Comparison of ENCODE assay signal across 13 mouse cellular contexts in genomic region chr6:107931174-107931557, GRCm38 (mm10).
"Had no signal": no experiment of that assay in that cellular context is flagged by ENCODE, and none has a peak within 500 bp of the region (broad histone marks: within the 10 kb centered on the region; RNA-seq: fewer than 3 reads in every experiment).

No protein-coding gene starts in this region.

- H3K4me3 ChIP-seq: limb, embryonic 10.5 days; liver, embryonic 15.5 days; stomach, embryonic 15.5 days had no signal

- ATAC-seq: intestine, postnatal 0 days; lung, postnatal 0 days had no signal

- DNase-seq: kidney, adult 8-10 months; kidney, postnatal 25 days; lung, adult 2 months; lung, postnatal 36 days; right cerebral cortex, postnatal 14 days; thymus, adult 2 months; thymus, postnatal 25 days had no signal

- H3K4me1 ChIP-seq: limb, embryonic 10.5 days; liver, embryonic 15.5 days; stomach, embryonic 15.5 days had no signal

- H3K9me3 ChIP-seq: limb, embryonic 10.5 days; liver, embryonic 15.5 days; stomach, embryonic 15.5 days had no signal

- H3K27ac ChIP-seq: limb, embryonic 10.5 days; liver, embryonic 15.5 days; stomach, embryonic 15.5 days had no signal

- H3K4me2 ChIP-seq: liver, embryonic 11.5 days; liver, embryonic 15.5 days; stomach, embryonic 15.5 days had no signal

- H3K27me3 ChIP-seq: liver, embryonic 15.5 days; stomach, embryonic 15.5 days had no signal

- H3K36me3 ChIP-seq: limb, embryonic 10.5 days; liver, embryonic 15.5 days; stomach, embryonic 15.5 days had no signal

- H3K9ac ChIP-seq: liver, embryonic 15.5 days; stomach, embryonic 15.5 days had no signal
